Mouse (Mus musculus) layer of hippocampus, postnatal 10 days (tissue): ENCODE results near the gene Fam234b. TPM values are rescaled to one million over a fixed set of nuclear protein-coding genes. Genes with fewer than 3 reads are reported as not detected.

Experiments used
- DNase-seq, 2 experiments: peaks; one replicate each; pipeline ENCODE4 v3.0.0; 2021; ENCODE audit warnings: low spot score in 2 of 2
- long read RNA-seq: library from polyadenylated mRNA; stranded (forward); transcript quantifications from one replicate; pipeline ENCODE4 v2.0.0, GENCODE M21; 2023
- total RNA-seq, 2 experiments: library from RNA; stranded (reverse); gene quantifications; 2 replicates each; pipeline ENCODE4 v1.2.3; 2021

The Fam234b gene
- 100 to 1,000 TPM; 112 to 127 TPM for total RNA-seq
- long read RNA-seq, full-length matches to known transcripts = 33 of 62 reads
- long read RNA-seq, partial matches to known transcripts = 21 of 62 reads
- long read RNA-seq, other reads (novel, unspliced or antisense) = 8 of 62 reads

DNA sequence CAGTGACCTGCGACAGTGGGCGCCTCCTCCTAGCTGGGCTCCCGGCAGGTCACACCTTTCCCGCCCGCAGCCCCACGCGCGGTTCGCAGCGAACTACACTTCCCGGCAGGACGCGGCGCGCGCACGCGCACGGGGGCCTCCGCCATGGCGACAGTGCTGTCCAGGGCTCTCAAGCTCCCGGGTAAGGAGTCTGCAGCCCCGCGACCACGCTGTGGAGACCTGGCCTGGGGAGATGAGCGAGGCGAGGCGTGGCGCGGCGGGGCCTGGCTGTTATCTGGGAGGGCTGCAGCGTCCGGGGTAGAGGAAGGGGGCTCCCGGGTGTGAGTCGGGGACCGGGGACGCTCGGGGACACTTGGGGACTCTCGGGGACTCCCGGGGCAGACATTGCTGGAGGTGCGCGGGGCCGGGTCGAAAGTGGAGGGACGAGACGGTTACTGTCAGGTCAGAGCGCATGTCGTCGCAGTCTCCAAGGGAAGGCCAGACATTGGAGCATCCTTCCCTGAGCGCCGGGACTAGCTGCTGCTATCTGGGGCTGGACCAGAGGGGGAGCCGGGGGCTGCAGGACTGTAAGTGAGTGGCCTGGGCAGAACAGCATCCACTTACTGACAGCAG is at the start of gene Fam234b, which contains the start of gene Hebp1:
Gene Fam234b, plus strand, starts transcription at position 57 of the 612 bp plus-strand sequence.
Gene Hebp1, minus strand, starts transcription at position 102 of the 612 bp plus-strand sequence.
- peak; percentile 83 to 89 for DNase-seq

DNA sequence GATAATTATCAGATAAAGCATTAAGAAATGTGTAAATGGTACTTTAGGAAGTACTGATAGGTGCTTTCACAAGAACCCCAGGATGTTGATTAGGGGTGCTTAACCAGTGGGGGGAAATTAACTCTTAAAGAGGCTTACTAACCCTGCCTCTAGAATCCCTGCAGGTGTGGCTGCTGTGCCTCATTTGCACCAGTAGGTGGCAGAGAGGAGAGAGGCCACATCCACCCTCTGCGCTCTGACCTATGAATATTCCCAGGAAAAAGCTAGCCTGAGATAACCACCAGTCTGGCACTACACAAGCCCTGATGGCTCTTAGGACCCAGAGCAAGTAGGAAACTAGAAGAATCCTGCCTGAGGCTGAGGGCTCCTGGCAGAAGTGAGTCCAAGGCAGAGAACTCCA is 49.3 kb upstream of the Fam234b start:
- no peak for DNase-seq

DNA sequence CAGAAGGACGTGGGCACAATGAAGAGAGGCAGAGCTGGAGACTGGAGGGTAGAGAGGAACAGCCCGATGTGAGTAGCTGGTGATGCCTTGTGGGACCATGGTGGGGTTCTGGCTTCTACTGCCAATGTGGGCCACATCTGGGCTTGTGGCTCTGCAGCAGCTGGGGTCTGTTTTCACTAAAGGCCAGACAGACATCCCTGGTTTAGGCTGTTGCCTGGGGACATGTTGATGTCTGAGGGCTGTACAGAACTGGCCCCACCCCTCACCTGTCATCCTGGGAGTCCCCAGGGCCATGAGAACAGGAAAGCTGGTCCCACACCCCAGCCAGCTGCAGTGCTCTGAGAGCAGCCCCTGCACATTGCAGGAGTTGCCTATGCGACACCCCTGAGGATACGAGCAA is 48.6 kb upstream of the Fam234b start:
- DNase-seq = no peak

DNA sequence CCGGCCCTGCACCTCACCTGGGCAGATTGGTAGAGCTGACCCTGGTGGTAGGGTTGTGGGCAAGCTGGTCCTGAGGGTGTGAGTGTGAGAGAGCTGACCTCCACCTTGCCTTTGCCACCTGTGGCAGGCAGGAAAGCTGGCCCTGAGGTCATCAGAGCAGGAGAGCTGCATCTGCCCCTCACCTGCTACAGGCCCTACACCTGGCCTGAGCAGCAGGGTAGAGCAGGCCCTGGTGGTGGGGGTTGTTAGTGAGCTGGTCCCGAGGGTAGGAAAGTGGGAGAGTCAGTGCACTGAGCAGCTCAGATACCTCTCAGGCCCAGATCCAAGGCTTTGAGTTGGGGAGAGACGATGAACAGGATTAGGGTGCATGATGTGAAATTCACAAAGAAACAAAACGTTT is 48.1 kb upstream of the Fam234b start:
- DNase-seq = no peak

DNA sequence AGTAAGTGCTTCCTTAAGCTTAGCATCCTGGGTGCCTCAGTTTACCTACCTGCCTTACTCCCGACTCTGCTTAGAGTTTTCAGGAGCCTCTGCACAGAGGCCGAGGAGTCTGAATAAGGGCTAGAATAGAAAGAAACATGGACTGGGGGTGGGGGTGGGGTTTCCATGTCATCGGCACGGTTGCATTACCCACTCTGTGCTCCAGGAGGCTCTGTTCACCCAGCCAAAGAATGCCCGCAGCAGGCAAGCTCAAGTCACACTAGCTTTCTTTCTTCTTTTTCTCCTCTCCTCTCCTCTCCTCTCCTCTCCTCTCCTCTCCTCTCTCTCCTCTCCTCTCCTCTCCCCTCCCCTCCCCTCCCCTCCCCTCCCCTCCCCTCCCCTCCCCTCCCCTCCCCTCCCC is 47.5 kb upstream of the Fam234b start:
- DNase-seq = peak; percentile 43 to 46

DNA sequence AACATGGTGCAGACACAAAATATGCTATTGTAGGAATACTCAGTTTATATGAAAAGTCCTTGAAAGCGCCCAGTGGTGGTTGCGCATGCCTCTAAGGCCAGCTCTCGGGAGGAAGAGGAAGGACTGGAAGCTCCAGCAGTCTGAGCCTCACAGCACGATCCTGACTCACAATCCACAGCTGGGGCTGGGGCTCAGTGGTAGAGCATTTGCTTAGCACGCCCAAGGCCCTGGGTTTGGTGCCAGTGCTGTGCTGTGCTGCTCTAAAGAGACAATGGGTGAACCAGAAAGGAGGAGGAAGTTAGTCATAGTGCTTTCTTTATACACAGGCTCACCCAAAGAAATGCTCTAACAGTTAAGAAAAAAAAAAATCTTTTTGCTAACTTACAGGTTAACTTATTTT is 44.1 kb upstream of the Fam234b start:
- DNase-seq = no peak

DNA sequence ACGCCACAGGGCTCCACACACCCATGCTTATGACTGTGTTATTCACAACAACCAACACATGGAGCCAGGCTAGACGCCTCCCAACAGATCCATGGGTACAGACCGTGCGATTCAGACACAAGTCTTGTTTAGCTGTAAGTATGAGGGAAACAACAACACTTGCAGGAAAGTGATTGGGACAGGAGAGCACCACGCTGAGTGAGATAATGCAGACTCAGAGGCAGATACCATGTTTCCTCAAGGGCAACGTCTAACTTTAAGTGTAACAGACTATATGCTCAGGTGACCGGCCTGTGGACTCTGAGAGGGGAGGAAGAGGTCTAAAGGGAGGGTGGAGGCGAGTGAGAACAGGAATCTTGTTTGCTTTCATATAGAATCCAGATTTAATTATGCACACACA is 41.2 kb upstream of the Fam234b start:
- no peak for DNase-seq

DNA sequence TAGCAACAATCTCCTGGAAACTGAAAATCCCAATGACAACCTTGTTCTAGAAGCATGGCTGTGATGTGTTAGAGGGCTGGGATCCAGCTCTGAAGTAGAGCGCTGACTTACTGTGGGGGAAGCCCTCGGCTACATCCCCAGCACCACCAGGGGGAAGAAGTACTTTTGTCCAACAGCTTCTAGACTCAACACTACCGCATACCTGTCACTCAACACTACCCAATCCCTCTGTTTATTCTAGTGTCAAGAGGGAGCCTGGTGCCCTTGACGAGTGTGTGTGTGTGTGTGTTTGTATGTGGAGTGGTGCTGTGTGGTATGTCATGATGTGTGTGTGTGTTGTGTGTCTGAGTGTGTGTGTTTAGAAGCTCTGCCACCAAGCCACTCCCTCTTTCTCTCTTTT is 40.3 kb upstream of the Fam234b start:
- no peak for DNase-seq

DNA sequence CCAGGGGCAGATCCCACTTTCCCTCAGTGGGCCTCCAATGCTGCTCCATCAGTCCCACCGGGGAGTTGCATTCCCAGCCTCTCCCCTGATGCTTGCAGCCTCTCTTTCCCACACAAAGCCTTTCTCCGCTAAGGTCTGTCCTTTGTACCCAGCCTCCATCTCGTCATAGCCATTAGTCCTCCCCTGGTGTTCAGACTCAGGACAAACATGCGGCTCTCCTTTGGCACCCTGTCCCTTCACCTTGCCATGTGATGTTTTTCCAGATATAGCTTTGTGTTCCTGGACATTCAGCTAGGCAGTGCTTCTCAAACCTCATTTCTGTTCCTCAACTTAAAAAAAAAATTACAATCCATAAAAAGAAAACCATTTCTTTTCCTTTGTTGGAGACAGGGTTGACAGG is 39.3 kb upstream of the Fam234b start:
- no peak for DNase-seq

DNA sequence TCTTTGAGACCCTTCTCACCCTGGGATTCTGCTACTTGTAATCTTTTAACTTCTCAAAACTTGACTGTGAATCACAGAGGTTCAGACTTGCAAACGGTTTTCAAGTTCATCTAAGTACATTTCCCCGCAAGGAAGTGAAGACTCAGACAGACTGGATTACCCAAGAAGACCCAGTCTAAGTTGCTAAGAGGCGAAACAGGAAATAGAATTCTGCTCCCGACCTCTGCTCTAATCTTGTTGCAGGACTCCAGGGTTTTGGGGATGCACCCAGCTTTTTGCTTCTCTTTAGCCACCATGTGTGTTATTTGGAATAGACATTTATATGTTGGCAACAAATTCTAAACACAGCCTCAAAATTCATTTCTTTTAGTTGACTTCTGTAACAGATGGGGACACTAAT is 36.4 kb upstream of the Fam234b start:
- no peak for DNase-seq

DNA sequence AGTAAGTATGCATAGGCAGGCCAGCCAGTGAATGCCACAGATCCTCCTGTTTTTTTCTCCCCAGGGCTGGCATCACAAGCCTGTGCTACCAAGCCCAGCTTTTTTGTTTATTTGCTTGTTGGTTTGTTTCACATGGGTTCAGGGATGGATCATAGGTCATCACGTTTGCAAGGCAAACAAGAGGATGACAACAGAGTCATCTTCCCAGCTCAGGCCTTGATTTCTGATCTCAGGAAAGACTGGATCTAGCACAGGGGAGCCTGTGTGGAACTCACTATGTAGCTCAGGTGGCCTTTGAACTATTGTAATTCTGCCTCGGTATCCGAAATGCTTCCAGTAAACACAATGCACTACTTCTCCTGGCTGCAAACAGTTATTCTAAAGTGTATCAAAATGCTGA is 35.5 kb upstream of the Fam234b start:
- DNase-seq = no peak

DNA sequence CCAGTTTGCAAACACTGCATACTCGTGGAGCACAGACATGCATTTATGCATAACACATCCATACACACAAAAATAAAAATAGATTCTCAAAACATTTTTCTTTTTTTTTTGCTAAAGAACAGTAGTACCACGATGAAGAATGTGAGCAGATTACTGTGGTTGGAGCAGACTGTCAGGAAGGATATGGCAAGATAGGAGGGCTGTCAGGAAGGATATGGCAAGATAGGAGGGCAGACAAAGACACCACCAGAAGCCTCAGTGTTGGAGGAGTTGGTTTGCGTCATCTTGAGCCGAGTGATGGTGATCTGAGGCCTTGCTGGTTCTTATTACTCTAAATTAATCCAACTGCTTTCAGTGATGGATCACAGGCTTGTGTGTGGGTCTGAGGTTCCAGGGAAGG is 34.9 kb upstream of the Fam234b start:
- no peak for DNase-seq

DNA sequence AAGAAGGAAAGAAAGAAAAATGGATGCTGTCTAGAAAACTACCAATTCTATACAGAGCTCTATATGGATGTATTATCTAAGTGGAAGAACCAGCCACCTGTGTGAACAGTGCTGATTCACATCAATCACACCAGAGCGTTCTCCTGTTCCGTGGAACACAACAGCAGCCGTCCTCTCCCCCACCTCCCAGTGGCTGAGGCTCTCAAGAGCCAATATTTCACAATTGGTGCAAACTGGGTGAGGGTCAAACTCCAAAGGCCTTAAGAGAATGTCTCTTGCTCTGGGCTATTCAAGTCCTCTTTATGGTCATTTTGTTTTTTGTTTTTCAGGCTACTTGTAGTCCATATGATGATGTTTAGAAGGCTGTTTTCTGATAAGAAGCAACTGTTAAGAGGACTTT is 32.6 kb upstream of the Fam234b start:
- DNase-seq = no peak

DNA sequence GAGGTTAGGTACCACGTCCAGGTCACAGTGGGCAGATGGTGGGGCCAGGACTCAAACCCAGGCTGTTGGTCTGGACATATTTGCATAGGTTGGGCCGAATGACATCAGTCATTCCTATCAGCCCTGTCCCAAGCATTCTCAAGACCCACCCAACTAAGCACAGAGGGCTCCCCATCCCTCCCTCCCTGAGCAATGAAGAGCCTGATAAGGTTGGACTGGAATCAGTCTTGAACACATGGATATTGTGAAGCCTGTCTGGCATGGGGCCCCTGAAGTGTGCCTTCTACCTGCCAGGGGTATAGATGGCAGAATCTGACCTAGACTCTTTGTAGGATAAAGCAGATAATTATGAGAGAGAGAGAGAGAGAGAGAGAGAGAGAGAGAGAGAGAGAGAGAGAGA is 32.1 kb upstream of the Fam234b start:
- no peak for DNase-seq

DNA sequence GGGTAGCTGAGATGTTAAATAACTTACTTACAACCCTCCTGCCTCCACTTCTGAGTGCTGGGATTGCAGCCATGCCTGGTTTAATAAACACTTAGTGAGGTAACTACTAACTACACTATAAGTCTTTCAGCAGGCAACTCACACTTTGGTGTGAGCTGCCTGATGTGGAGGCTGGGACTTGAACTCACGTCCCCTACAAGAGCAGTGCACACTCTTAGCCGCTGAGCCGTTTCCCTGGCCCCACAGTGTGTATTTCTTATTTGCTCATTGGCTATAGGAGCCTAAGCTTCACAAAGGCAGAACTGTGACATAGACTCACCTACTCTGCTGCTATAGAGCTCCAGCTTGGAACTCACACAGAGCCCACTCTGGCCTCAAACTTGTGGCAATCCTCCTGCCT is 31.5 kb upstream of the Fam234b start:
- no peak for DNase-seq

DNA sequence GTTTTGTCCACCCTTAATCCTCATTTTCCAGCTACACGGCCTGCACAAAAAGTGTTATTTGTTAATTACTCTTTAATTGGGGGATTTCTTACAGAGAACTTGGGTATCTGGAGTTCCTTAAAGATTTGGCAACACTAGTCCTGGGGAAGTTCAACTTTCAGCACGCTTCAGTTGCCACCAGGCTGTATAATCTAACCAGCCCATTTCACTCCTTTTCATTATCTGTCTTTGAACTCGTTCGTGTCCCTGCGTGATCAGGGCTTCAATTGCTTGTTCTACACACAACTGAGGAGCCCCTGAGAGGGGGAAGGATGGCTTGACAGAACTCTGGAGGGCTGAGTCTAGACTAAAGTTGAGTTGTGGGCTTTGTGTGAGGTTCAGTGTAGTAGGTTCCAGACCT is 31.1 kb upstream of the Fam234b start:
- DNase-seq = no peak

DNA sequence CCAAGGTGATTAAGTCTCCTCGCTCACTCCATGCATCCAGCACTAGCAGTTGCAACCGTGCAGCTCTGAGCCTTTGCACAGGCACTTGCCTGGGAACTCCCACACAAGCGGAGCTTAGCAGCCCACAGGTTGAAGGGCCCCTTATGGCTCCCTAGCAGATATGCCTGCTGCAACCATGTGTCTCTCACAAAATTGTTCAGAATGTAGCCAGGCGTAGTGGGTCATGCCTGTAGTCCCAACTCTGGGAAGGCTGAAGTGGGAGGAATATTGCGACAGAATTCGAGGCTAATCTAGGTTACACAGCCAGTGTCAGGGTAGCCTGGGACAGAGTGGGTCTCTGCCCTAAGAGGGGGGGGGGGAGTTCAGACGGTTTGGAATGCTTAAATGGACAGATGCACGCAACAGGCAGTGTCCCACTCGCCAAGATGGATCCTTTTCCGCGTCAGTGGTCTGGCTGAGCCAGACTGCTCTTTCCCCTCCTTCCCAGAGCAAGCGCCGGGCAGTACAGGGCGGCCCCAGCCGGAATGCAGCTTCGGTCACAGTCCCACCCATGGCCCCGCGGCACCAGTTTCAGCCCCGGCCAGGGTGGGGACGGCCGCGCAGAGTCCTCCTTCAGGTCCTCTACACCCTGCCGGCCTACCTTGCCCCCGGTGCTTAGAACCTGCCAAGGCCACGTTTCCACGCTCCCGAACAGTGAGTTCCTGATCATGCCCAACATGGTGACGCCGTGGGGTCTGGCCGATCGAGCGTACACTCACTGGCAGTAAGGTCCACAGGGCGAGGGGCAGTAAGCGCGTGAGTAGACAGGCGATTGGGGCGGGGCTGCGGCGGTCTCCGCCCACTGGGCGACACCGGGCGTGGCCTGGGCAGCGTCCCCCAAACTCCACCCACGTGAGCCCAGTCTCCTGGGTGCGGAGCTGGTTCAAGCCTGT is 30.1 kb upstream of the Fam234b start:
- peak; percentile 85 for DNase-seq

DNA sequence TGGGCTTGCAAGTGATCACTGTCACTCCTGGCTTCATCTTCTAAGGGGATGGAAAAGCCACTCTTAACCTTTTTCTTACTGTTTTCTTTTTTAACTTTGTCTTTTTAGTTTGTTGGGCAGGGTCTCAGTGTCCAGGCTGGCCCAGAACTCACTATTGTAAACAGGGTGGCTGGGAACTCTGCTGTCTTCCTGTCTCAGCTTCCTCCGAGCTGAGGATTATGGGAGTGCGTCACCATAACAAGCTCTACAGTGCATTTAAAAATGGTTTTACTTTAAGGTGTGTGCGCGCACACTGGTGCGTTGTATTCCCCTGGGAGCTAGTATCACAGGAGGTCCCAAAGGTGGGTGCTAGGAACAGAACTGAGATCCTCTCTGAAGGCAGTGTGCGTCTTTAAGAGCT is 29.3 kb upstream of the Fam234b start:
- DNase-seq = no peak

DNA sequence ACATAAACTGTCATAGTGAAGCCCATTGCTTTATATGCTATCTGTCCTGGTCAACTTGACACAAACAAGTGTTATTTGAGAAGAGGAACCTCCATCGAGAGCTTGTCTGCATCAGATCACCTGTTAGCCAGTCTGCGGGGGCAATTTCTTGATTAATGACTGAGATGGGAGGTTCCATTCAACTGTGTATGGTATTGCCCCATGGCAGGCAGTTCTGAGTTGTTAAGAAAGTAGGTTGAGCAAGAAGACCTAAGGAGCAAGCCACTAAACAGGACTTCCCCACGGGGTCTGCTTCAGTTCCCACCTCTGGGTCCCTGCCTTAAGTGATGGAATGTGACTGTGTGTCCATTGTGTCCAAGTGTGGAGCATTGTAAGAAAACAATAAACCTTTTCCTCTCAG is 28.5 kb upstream of the Fam234b start:
- DNase-seq = no peak

DNA sequence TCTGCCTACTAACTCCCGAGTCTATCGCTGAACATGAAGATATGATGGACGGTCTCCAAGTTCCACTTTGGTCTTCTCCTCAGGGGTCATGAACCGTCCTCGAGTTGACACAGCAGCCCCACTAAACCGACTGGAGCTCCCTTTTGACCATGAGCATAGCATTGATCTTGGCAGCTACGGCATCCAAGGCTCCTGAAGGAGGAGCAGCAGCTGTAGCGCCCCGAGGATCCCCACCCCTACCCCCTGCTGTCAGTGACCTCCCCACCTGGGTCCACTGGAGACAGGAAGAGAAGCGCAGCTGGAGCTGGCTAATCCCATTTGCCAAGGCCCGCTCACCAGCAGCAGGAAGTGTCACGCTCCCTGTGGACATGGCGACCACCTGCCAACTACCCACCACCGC is 26.0 kb upstream of the Fam234b start:
- no peak for DNase-seq

DNA sequence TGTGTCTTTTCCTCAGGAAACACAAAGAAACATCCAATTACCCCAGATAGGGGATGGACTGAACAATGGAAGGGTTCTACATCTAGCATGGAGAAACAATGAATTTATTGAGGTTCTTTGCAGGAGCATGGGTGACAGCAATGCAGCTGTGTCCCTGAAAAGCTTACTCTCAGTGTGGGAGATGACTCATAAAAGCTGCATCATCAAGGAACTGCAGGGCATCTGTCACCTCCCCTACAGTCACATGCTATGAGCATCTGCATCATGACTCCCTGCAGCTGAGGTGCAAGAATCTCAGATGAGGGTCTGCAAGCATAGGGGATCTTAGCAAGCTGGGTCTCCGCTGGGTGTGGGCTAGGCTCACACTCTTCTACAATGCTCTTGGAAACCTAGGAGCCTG is 22.8 kb upstream of the Fam234b start:
- no peak for DNase-seq

DNA sequence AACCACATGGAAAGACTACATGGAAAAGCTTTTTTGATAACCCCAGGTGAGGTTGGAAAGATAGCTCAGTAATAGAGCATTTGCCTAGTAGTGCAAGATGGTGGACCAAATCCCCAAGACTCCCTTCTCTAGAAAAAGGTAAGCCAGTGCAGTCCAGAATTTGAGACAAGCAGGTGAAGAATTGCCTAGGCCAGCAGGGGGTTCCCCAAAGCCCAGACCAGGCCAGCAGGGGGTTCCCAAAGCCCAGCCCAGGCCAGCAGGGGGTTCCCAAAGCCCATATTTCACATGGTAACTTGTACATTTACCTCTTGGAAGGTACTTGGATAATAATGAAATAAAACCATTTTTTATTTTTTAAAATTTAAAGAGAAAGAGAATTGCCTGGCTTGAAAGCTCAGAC is 20.5 kb upstream of the Fam234b start:
- DNase-seq = no peak

DNA sequence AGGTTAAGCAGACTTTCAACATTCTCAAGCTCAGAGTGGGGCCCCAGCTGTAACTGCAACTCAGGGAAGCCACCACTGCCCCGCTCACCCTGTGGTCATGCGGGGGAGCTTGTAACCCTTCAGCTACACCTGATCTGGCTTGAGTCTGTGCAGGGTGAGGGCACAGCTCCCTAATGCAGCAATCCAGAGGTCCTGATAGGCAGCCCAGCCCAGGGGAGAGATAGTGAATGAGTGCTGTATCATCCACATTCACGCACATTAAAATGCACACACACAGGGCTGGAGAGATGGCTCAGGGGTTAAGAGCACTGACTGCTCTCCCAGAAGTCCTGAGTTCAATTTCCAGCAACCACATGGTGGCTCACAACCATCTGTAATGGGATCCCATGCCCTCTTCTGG is 19.2 kb upstream of the Fam234b start:
- no peak for DNase-seq
